Mouse (Mus musculus) intestine, embryonic 15.5 days (tissue): ENCODE measurements around the gene Ppp1ca. TPM values are rescaled to one million over a fixed set of nuclear protein-coding genes. Genes with fewer than 3 reads are reported as not detected.
A peak's percentile ranks its signal among the peaks of the same experiment; 100 is the strongest.

Source experiments
- ATAC-seq: fragments of 200-750 bp; cut with Nextera tagmentation; 2 replicates; pipeline ENCODE4 v1.8.0; 2017; ENCODE audit warnings: moderate TSS enrichment, moderate library complexity
- H3K27ac ChIP-seq: fragments of 300-500 bp; sonication (generic); 2 replicates; pipeline ENCODE4 v1.5.1; 2015; ENCODE audit warnings: mild to moderate bottlenecking, inconsistent platforms
- H3K27me3 ChIP-seq: fragments of 300-500 bp; sonication (generic); replicated peaks from 2 replicates; pipeline ENCODE4 v1.6.1; 2015; ENCODE audit warnings: inconsistent platforms
- H3K36me3 ChIP-seq: fragments of 300-500 bp; sonication (generic); 2 replicates; pipeline ENCODE4 v1.6.1; 2015; ENCODE audit warnings: inconsistent platforms
- H3K4me1 ChIP-seq: fragments of 300-500 bp; sonication (generic); replicated peaks from 2 replicates; pipeline ENCODE4 v1.6.1; 2015; ENCODE audit warnings: inconsistent platforms
- H3K4me2 ChIP-seq: fragments of 300-500 bp; sonication (generic); replicated peaks from 2 replicates; pipeline ENCODE4 v1.6.1; 2015; ENCODE audit warnings: mild to moderate bottlenecking, inconsistent platforms
- H3K4me3 ChIP-seq: fragments of 300-500 bp; sonication (generic); replicated peaks from 2 replicates; pipeline ENCODE4 v1.5.1; 2015; ENCODE audit warnings: inconsistent platforms
- H3K9ac ChIP-seq: fragments of 300-500 bp; sonication (generic); 2 replicates; pipeline ENCODE4 v1.6.1; 2015; ENCODE audit warnings: inconsistent platforms
- H3K9me3 ChIP-seq: fragments of 300-500 bp; sonication (generic); 2 replicates; pipeline ENCODE4 v1.6.1; 2016; ENCODE audit warnings: inconsistent platforms
- WGBS: fragments of 180-500 bp; shearing (Covaris S2); methylation state at CpG from one replicate; pipeline ENCODE4 v1.1.7; 2015; 5-methylcytosine and 5-hydroxymethylcytosine counted together
- polyA plus RNA-seq: library from polyadenylated mRNA; unstranded; fragments of >200 nt; fragmentation: Nextera tagmentation; extraction: Ambion mirVana; gene quantifications from 2 replicates; pipeline ENCODE4 v1.2.1, GENCODE M21; 2015

Ppp1ca gene
- polyA plus RNA-seq, 1 experiment from 2014 or later = 757 TPM

DNA sequence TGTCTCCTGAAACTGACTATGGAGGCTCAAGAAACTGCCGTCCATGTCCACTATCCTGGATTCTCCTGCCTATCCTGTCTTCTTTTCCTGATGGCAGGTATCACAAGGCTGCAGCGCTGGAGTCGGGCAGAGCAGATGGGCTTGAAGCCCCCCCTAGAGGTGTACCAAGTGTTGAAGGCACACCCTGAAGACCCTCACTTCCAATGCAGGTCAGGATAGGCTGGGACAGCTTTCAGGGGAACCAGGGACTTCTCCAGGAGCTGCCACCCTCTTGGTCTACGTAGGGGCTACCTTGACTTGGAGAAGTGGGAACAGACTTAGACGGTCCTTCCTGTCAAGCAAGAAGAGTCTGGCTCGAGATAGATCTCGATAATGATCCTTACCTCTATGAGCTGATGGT is 40.8 kb downstream of the Ppp1ca start:
- no peak for ATAC-seq
- 86% methylated on average over 7 of the region's 7 CpGs for WGBS
- Histone ChIP-seq H3K27ac (no peak overlapping the region), H3K4me3 (no peak overlapping the region), H3K9ac (no peak overlapping the region), H3K4me2 (peak overlapping the region; percentile 81), H3K4me1 (peaks cover 31% of the 10 kb centered on the region), H3K36me3 (no peaks in the 10 kb centered on the region), H3K9me3 (no peaks in the 10 kb centered on the region), H3K27me3 (no peaks in the 10 kb centered on the region)

GRCm38 (mm10) chr19:4234548-4234947 is 42.7 kb downstream of the Ppp1ca start:
- no peak overlapping the region for H3K9ac ChIP-seq
- ATAC-seq = no peak
- WGBS = 74% methylated on average over 4 of the region's 4 CpGs
- H3K4me1 ChIP-seq = peaks cover 23% of the 10 kb centered on the region
- H3K36me3 ChIP-seq = no peaks in the 10 kb centered on the region
- no peak overlapping the region for H3K4me2 ChIP-seq
- H3K27ac ChIP-seq = no peak overlapping the region
- no peaks in the 10 kb centered on the region for H3K9me3 ChIP-seq
- no peak overlapping the region for H3K4me3 ChIP-seq
- H3K27me3 ChIP-seq = no peaks in the 10 kb centered on the region

- WGBS = 55% methylated on average over 8 of the region's 8 CpGs
- Histone ChIP-seq H3K27ac (no peak overlapping the region), H3K4me3 (no peak overlapping the region)
Observed at GRCm38 (mm10) chr19:4240247-4240668, 48.4 kb downstream of the Ppp1ca start.

GRCm38 (mm10) chr19:4242416-4242815 is 50.6 kb downstream of the Ppp1ca start:
- H3K4me2 ChIP-seq = no peak overlapping the region
- WGBS = 62% methylated on average over 3 of the region's 3 CpGs
- H3K27ac ChIP-seq = no peak overlapping the region
- no peaks in the 10 kb centered on the region for H3K36me3 ChIP-seq
- H3K4me3 ChIP-seq = no peak overlapping the region
- H3K4me1 ChIP-seq = no peaks in the 10 kb centered on the region
- H3K9ac ChIP-seq = no peak overlapping the region
- H3K9me3 ChIP-seq = no peaks in the 10 kb centered on the region
- H3K27me3 ChIP-seq = no peaks in the 10 kb centered on the region
- no peak for ATAC-seq

More at GRCm38 (mm10) chr19:4240247-4240668, 48.4 kb downstream of the Ppp1ca start:
- no peak for ATAC-seq
- H3K9me3 ChIP-seq = no peaks in the 10 kb centered on the region
- no peak overlapping the region for H3K4me2 ChIP-seq
- H3K9ac ChIP-seq = no peak overlapping the region
- H3K4me1 ChIP-seq = no peaks in the 10 kb centered on the region
- H3K36me3 ChIP-seq = no peaks in the 10 kb centered on the region
- H3K27me3 ChIP-seq = no peaks in the 10 kb centered on the region

DNA sequence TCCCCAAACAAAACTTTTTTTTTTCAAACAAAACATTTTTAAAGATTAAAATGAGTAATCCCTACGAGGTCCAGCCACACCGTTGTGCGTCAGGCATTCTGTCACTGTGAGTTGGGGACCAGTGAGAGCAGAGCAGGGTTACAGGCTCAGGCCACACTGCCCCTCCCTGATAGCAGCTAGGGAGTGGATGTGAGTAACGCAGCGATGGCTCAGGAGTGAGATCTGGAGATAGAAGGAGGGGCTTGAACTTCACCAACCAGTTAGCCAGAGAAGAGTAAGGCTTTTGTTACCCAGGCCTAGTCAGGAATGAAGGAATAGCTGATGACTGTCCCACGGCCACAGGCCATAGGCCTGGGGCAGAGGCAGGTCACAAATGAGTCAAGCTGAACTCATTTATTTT is 52.9 kb downstream of the Ppp1ca start:
- H3K9ac ChIP-seq = no peak overlapping the region
- no peaks in the 10 kb centered on the region for H3K27me3 ChIP-seq
- no peaks in the 10 kb centered on the region for H3K36me3 ChIP-seq
- H3K4me1 ChIP-seq = no peaks in the 10 kb centered on the region
- H3K4me2 ChIP-seq = no peak overlapping the region
- WGBS = 77% methylated on average over 6 of the region's 6 CpGs
- no peak overlapping the region for H3K4me3 ChIP-seq
- ATAC-seq = no peak
- H3K27ac ChIP-seq = no peak overlapping the region
- H3K9me3 ChIP-seq = no peaks in the 10 kb centered on the region

Other genes with a start within 250 kb of the Ppp1ca start
- not detected in 2 replicates for gene Aldh3b3, start 233.4 kb upstream of the Ppp1ca start, polyA plus RNA-seq
- 0.78 and 0.84 TPM in 2 replicates for gene Aldh3b2, start 219.7 kb upstream of the Ppp1ca start, polyA plus RNA-seq
- 12.8 and 14.2 TPM in 2 replicates for gene Acy3, start 205.5 kb upstream of the Ppp1ca start, polyA plus RNA-seq
- gene Tbx10, start 199.3 kb upstream of the Ppp1ca start, polyA plus RNA-seq = 0.35 and 0.38 TPM in 2 replicates
- gene Nudt8, start 191.5 kb upstream of the Ppp1ca start, polyA plus RNA-seq = 33.8 and 35.9 TPM in 2 replicates
- gene Gm49405, start 191.4 kb upstream of the Ppp1ca start, polyA plus RNA-seq = 2.1 and 2.6 TPM in 2 replicates
- 2.8 and 3.8 TPM in 2 replicates for gene Doc2g, start 188.8 kb upstream of the Ppp1ca start, polyA plus RNA-seq
- gene Ndufv1, start 179.3 kb upstream of the Ppp1ca start, polyA plus RNA-seq = 241 and 274 TPM in 2 replicates
- 973 and 1,014 TPM in 2 replicates for gene Gstp1, start 154.1 kb upstream of the Ppp1ca start, polyA plus RNA-seq
- 24.3 and 35.8 TPM in 2 replicates for gene Gstp2, start 146.0 kb upstream of the Ppp1ca start, polyA plus RNA-seq
- 6.9 and 9.2 TPM in 2 replicates for gene Gstp3, start 132.5 kb upstream of the Ppp1ca start, polyA plus RNA-seq
- gene Cabp2, start 110.5 kb upstream of the Ppp1ca start, polyA plus RNA-seq = 1.7 and 2.8 TPM in 2 replicates
- 127 and 147 TPM in 2 replicates for gene Cdk2ap2, start 94.9 kb upstream of the Ppp1ca start, polyA plus RNA-seq
- gene Pitpnm1, start 92.1 kb upstream of the Ppp1ca start, polyA plus RNA-seq = 13.8 and 20.9 TPM in 2 replicates
- 75.0 and 80.7 TPM in 2 replicates for gene Aip, start 66.2 kb upstream of the Ppp1ca start, polyA plus RNA-seq
- not detected in 2 replicates for gene Gpr152, start 52.3 kb upstream of the Ppp1ca start, polyA plus RNA-seq
- 0.09 and 0.19 TPM in 2 replicates for gene Cabp4, start 48.0 kb upstream of the Ppp1ca start, polyA plus RNA-seq
- 207 and 214 TPM in 2 replicates for gene Coro1b, start 43.4 kb upstream of the Ppp1ca start, polyA plus RNA-seq
- 3.9 and 5.4 TPM in 2 replicates for gene Ptprcap, start 38.5 kb upstream of the Ppp1ca start, polyA plus RNA-seq
- 40.7 and 41.9 TPM in 2 replicates for gene Rps6kb2, start 28.7 kb upstream of the Ppp1ca start, polyA plus RNA-seq
- gene Carns1, start 16.6 kb upstream of the Ppp1ca start, polyA plus RNA-seq = 1.7 and 2.0 TPM in 2 replicates
- 3.5 TPM in 2 replicates for gene Tbc1d10c, start 781 bp upstream of the Ppp1ca start, polyA plus RNA-seq
- 29.3 and 30.5 TPM in 2 replicates for gene Rad9a, start 9.6 kb downstream of the Ppp1ca start, polyA plus RNA-seq
- 5.7 and 5.9 TPM in 2 replicates for gene Clcf1, start 22.2 kb downstream of the Ppp1ca start, polyA plus RNA-seq
- gene AC109138.7, start 22.3 kb downstream of the Ppp1ca start, polyA plus RNA-seq = not detected in 2 replicates
- 35.0 and 40.8 TPM in 2 replicates for gene Pold4, start 39.8 kb downstream of the Ppp1ca start, polyA plus RNA-seq
- 22.2 and 24.8 TPM in 2 replicates for gene Ssh3, start 77.1 kb downstream of the Ppp1ca start, polyA plus RNA-seq
- 5.3 and 5.7 TPM in 2 replicates for gene Ankrd13d, start 91.1 kb downstream of the Ppp1ca start, polyA plus RNA-seq
- 18.2 and 18.3 TPM in 2 replicates for gene Grk2, start 114.2 kb downstream of the Ppp1ca start, polyA plus RNA-seq
- 37.5 and 38.9 TPM in 2 replicates for gene Kdm2a, start 206.2 kb downstream of the Ppp1ca start, polyA plus RNA-seq
- 20.0 and 21.6 TPM in 2 replicates for gene Rhod, start 247.4 kb downstream of the Ppp1ca start, polyA plus RNA-seq